Mouse (Mus musculus): ENCODE results near the gene Kcnk10. TPM values are rescaled to one million over a fixed set of nuclear protein-coding genes. Genes with fewer than 3 reads are reported as not detected.
A peak's percentile ranks its signal among the peaks of the same experiment; 100 is the strongest.
"Not testable (repeated sequence)": the region's sequence is repeated elsewhere in the genome, so short reads cannot be mapped to it uniquely, and the experiment has no call there.

The Kcnk10 gene
- 6.3 TPM in 2 replicates for polyA plus RNA-seq (2012; rRNA removed)

DNA sequence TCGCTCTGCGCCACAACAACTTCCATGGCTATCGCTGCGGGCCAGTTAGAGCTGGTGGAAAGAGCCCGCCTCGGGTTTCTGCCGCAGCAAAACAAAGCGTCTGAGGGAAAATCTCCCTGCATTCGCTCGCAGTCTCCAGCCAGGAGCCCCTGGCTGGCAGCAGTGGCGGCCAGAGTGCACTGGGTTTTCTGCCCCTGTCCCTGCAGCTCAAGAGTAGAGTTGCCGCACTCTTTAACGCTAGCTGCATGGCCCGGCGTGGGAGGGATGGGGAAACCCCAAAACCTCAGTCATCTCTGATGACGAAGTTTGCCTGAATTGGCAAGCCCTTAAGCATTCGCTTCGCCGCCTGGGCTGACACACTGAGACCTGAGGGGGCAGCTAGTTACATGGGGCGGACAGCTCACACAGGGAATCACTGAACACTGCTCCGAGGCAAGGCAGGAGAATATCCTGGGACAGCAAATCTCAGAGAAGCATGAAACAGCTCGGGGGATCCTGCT is at the start of gene Kcnk10:
TSS of gene Kcnk10 (minus strand) at position 450 of the 500 bp plus-strand sequence.
- DNase-seq (ENCODE audit: extremely low spot score in 1 of 2, low spot score in 1 of 2): peak in 1 of 2 experiments; percentile 53

DNA sequence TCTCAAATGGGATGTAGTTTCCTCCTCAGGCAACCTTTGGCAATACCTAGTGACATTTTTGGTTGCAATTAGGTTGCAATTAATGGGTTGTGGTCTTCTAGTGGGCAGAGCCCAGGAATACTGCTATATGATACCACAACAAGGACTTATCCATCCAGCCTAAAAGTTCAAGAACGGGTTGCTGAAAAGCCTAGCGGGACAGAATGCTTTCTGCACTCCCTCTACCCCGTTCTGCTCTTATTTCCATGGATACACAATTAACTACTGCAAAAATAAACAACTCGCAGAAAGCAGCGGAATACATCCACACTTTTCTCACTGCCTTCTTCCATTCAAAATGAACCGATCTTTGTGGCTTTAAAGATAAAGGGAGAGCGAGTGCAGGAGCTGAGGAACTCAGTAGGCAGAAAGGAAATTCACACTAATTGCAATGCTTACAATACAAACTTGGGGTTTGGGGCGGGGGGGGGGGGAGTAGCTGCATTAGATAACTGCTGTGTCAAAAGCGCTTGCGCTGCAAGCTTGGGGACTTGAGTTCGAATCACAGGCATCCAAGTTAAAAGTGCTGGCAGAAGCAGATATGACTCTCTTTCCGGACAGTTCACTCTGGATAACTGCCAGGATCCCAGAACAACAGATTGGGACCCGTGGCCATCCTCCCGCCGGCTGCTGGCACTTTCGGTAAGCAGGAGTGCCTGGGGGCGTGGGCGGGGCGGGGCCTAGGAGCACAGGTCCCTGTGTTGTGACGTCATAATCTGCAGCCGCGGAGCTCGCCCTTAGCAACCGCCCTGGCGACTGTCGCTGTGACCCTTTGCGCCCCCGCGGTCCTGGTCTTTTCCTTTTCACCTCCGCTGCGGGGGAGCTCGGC is 49.5 kb upstream of the Kcnk10 start, which contains the start of gene Spata7:
TSS of gene Spata7 (plus strand) at position 766 of the 868 bp plus-strand sequence.
- DNase-seq (ENCODE audit: extremely low spot score in 1 of 2, low spot score in 1 of 2): peak; percentile 78 to 89

DNA sequence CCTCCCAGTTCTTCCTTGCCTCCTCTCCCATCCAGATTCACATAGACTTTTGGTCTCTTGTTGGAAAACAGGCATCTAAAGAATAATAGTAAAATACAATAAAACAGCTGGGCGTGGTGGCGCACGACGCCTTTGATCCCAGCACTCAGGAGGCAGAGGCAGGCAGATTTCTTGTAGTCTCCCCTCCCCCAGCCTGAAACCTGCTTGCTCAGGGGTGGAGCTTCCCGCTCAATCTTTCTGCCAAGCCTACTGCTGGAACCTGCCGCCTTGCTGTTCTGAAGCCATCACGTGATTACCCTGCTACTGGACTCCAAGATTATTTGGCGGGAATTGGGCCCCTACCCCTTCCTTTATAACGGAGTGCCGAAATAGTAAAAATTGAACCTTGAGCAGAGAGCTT is 45.2 kb upstream of the Kcnk10 start:
- not testable (repeated sequence) for DNase-seq (ENCODE audit: extremely low spot score in 1 of 2, low spot score in 1 of 2)

DNA sequence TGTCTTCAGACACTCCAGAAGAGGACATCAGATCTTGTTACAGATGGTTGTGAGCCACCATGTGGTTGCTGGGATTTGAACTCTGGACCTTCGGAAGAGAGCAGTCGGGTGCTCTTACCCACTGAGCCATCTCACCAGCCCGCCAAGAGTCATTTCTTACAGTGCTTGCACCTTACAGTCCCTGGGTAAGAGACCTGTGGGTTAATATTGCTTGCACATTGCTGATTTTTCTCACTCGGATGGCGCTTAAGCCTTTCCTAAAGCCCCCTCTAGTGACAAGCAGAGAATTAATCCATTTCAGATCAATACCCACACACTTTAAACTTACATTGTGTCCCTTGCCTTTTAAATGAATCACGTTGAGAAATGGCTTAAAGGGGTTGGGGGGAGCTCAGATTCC is 42.8 kb upstream of the Kcnk10 start:
- DNase-seq (ENCODE audit: extremely low spot score in 1 of 2, low spot score in 1 of 2): peak in 1 of 2 experiments; percentile 35

DNA sequence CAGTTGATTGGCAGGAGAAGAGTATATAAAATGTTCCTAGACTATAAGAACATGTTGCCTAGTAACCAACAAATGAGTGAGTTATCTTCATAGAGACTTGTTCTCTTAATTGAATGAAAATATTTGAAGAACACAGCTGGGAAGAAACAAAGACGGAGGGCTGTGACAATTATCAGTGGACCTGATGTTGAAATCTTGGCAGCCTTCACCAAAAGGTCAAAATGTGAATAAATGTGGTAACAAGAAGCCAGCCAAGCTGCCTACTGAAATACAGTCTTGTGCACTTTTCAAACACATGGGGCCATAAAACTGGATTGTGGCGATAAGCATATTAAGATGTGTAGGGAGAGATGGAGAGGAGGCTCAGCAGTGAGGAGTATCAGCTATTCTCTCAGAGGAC is 41.4 kb upstream of the Kcnk10 start:
- no peak for DNase-seq (ENCODE audit: extremely low spot score in 1 of 2, low spot score in 1 of 2)

DNA sequence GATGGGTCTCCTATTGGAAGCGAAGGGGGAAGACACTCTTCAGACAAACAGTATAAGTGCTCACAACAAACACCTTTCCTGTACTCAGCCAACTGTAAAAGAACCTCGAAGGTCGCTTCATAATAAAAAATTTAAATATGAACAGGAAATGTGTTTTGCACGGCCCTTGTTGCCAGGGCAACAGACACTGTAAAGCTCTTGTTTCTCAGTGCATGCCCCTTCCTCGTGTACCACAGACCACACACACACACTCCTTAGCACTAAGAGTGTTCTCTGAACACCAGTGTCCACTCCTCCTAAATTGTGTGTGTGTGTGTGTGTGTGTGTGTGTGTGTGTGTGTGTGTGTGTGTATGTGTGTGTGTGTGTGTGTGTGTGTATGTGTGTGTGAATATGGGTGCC is 37.6 kb upstream of the Kcnk10 start:
- no peak for DNase-seq (ENCODE audit: extremely low spot score in 1 of 2, low spot score in 1 of 2)

DNA sequence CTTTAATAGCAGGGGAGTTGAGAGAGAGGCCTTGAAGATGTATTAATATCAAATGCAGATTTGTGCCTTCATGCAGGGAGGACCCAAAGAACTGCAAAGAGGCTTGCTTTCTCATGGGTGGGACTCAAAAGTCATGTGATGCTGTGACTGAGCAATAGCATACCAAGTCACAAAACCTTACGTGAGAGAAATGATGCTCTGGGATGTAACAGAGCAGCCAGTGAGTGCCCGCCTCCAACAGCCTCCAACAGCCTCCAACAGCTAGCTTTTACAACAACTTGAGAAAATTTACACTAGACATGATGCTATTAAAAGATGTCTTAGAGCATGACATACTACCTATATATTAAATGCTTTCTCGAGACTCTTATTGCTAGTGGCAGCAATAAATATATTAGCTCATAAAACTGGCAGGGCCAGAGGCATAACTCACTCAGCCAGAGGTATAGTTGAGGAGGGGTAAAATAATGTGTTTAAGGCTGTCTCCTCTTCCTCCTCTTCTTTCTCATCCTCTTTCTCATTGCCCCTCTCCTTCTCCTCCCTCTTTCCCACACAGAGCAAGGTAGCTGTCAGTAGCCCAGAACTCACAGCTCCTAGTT is 36.9 kb upstream of the Kcnk10 start:
- DNase-seq (ENCODE audit: extremely low spot score in 1 of 2, low spot score in 1 of 2): no peak

DNA sequence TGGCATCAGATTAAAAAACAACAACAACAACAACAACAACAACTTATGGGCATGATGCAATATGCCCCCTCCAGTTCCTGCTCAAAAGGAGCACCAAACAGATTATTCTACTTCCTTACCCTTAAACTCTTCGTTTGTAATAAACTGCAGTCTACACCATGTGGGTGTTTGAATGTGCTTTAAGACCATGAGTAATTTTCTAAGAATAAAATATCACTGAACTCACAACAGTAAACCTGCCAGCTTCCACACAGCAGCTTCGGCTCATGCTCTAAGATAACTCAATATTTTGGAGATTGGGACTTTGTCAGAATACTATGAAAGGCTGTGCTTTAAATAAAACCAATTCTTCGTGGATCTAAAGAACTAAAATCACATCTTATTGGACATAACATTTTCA is 32.2 kb upstream of the Kcnk10 start:
- DNase-seq (ENCODE audit: extremely low spot score in 1 of 2, low spot score in 1 of 2): peak in 1 of 2 experiments; percentile 16

DNA sequence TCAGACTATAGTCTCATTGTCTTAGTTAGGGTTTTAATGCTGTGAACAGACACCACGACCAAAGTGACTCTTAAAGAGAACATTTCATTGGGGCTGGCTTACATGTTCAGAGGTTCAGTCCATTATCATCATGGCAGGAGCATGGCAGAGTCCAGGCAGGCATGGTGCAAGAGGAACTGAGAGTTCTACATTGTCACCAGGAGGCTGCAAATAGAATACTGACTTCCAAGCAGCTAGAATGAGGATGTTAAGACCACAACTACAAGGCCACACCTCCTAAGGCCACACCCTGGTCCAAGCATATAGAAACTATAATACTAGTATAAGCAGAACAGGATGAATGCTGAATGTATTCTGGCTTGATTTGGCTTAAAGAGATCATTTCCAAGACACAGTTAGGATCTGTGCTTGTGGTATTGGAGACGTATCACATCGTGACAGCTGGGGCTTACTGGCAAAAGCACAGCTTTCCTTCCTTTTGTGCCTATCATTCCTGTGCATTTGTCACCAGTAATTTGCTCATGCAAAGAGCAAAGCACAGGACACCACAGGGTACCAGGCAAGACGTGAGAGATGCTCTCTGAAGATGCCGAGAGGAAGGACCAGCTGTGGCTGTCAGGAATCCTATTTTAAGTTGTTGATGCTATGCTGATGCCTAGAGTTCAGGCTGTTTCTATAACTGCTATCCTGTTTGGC is 28.6 kb upstream of the Kcnk10 start:
- DNase-seq (ENCODE audit: extremely low spot score in 1 of 2, low spot score in 1 of 2): no peak

DNA sequence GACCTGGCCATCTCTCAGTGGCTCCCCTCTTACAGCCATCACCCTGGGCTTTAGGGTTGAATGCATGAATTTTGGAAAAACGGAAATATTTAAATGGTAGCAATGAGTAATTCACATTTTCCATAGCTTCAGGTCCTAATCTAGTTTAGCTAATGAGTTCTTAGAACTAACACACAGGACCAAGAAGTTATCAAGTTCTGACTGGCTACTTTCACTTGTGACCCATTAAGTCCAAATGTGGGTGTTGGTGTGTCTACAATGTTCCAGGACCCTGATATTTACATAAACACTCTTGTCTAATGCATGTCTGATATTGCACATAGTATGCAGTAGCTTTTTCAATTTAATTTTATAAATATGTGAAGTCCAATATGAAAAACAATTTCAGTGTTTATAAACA is 27.2 kb upstream of the Kcnk10 start:
- no peak for DNase-seq (ENCODE audit: extremely low spot score in 1 of 2, low spot score in 1 of 2)

DNA sequence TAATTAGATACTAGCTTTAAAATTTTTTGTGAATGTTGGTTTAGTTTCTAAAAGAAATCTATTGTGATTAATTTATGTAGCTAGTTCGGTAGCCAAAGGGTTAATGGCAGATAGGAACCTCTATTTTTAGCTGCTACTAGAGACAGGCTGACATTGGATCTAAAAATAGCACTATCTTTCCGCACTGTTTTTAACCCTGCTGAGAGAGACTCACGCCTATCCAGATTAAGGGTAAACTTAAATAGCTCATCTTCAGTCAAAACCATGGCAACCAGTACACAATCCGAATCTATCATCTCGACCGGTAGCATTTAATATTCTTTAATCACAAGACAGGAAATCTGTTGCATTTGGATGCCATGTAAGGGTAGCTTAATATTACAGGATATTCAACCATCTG is 24.0 kb upstream of the Kcnk10 start:
- no peak for DNase-seq (ENCODE audit: extremely low spot score in 1 of 2, low spot score in 1 of 2)

DNA sequence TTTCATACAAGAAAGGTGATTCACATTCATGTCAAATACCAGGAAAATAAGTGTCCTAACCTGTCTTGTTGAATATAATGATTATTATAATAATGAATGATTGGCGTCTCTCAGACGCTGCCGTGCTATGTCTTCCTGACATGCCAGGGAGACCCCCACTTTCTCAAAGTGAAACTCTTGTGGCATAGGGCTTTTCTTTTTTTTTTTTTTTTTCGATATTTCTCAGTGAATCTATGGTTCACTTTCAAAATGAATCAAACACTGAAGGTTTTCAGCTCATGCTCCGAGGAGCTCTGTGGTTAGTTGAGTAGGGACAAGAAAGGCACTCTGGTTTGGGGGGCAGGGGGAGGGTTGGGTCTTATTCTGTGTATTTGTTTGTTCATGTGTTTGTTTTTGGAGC is 22.8 kb upstream of the Kcnk10 start:
- DNase-seq (ENCODE audit: extremely low spot score in 1 of 2, low spot score in 1 of 2): no peak

DNA sequence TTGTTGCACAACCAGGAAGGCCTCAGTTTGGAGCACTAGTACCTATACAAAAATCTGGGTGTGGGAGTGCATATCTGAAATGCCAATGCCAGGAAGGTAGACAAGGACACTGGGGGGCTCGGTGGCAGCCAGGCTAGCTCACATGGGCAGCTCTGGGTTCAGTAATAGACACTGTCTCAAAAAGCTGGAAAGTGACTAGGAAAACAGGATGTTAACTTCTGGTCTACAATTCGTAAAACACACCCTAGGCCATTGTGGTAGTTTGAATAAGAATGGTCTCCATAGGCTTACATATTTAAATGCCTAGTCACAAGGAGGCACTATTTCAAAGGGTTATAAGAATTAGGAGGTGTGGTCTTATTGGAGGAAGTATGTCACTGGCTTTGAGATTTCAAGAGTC is 12.9 kb upstream of the Kcnk10 start:
- DNase-seq (ENCODE audit: extremely low spot score in 1 of 2, low spot score in 1 of 2): no peak

DNA sequence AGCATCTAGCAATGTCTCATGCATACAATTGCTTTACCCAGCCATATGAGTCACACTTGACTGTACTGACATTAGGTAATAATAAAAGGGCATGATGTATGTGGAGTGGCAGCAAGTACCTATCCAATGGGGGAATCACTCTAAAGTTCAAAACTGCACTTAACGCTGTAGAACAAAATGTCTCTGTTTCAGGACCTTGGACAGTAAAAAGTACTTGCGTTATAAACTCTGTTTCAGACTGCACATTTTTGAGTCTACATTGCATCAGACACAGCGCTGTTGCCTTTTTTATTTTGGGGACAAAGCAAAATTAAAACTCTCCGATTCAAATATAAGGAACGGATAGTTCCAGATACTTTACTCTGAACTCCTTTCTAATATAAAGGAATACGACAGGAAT is 10.5 kb upstream of the Kcnk10 start:
- no peak for DNase-seq (ENCODE audit: extremely low spot score in 1 of 2, low spot score in 1 of 2)

DNA sequence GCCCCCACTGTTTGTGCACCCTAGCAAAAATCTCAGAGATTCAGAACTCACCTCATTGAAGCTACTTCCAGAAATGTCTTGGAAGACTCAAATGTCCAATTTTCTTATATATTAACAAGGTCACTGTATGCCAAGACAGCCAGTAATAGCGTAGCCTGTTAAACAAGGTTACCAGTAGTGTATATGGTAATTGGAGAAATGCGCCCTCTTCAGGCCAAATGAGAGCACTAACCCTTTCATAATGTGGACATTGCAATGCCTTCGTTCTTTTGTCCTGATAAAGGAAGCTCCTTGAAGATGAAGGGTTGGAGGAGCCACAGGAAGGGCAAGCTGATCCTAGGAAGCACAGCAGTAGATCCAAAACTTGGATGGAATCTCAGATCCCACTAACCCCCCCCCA is 7.2 kb upstream of the Kcnk10 start:
- peak in 1 of 2 experiments; percentile 38 for DNase-seq (ENCODE audit: extremely low spot score in 1 of 2, low spot score in 1 of 2)

DNA sequence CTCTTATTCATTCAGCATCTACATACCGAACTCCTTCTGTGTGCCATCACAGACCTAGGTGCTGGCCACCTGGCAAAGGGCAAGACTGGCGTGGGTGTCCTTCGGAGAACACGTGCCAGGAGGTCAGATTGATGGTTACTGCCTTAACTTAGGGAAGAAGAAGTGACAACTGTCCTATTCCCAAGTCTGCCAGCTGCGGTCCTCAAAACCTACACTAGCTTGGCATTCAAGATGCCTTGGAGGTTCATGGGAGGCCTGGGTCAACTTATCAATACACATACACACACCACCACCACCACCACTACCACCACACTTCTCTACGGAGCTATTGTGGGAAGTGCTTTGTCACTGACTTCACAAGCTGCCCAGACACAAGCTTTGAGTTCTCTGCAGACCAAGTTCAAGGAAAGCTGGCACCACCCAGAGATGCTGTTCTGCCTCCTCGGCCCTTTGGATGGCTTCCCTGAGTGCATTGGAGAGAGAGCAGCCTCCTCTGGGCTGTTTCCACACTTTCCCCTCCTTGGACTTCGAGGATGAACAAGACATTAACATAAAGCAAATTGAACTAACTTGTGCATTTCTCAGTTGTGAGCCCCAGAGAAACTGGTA is 2.1 kb downstream of the Kcnk10 start:
- peak in 1 of 2 experiments; percentile 22 for DNase-seq (ENCODE audit: extremely low spot score in 1 of 2, low spot score in 1 of 2)

DNA sequence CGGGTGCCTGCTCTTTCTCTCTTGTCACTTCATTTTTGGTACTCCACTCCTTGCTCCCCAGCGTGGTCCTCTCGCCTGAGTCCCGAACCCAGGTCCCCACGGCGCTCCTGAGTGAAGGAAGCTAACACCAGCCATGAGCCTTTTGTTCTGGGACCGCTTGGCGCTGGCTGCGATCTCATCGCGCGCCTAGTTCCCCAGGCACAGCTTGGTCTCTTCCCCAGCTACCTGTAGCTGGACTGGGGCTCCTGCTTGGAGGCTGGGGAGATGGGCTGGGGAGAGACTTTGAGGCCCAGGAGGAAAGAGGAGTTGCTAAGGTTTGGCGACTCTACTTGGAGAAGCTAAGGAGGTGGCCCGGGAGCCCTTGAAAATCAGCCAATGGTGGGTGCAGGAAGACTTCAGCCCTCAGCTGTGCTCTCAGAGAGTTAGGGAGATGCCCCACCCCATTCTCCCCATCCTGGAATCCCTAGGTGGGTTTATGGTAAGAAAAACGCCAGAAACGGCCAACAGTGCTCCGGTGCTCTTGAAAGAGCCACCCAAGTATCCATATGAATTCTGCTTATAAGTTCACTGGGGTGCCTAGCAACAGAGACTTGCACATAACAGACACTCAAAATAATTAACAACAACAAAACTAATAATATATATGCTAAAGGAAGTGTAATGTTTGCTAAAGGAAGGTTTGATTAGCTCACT is 2.8 kb downstream of the Kcnk10 start:
- DNase-seq (ENCODE audit: extremely low spot score in 1 of 2, low spot score in 1 of 2): no peak

DNA sequence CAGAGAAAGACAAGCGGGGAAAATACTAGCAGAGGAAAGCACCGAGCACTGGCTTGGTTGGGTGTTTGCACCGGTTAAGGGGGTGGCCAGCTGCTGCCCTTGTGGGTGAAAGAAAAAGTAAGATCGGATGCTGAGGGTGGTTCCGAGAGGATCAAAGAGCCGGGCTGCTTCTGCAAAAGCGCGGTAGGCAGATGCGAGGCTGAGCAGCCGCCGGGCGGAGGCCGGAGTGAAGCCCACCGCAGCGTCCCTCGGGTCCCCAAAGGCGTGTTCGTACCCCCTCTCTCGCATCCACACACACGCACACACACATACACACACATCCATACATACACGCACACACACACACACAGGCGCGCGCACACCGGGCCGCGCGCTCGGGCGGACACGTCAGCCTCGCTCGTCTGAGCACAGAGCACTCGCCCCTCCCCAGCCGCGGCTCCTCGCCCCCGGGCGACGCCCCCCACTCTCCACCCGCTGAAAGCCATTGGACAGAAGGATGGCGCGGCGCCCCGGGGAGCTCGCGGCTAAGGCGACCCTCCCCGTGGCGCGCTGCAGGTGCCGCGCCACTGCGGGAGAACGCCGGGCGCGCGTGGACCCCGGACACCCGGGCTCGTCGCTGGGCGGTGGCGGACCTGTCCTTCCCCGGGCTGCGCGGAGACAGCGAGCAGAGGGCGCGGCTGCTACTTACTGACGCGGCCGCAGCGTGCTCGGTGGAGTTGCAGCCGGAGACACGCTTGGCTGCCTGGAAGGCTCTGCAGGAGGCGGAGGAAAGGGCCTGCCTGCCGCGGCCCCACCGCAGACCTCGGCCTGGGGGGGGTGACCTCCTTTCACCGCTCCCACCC is 3.5 kb downstream of the Kcnk10 start:
- peak in 1 of 2 experiments; percentile 63 for DNase-seq (ENCODE audit: extremely low spot score in 1 of 2, low spot score in 1 of 2)
